Comparison of ENCODE assay signal across 11 mouse cellular contexts in genomic region chr8:91565869-91566502, GRCm38 (mm10).
DNase-seq lines count a peak whose midpoint lies in the region; ATAC-seq and TF ChIP-seq lines count a peak whose summit lies in the region.
"Had no signal": no experiment of that assay in that cellular context is flagged by ENCODE, and none has a peak within 500 bp of the region (broad histone marks: within the 10 kb centered on the region; RNA-seq: fewer than 3 reads in every experiment).

No protein-coding gene starts in this region.

- H3K27me3 ChIP-seq in heart, embryonic 12.5 days (replicated peaks) = no peaks in the 10 kb centered on the region
- no peaks in the 10 kb centered on the region for H3K27me3 ChIP-seq in megakaryocyte, embryonic 14.5 days (replicated peaks)
- no peaks in the 10 kb centered on the region for H3K27me3 ChIP-seq in forebrain, postnatal 0 days (ENCODE audit: insufficient read depth, low read length)
- no peaks in the 10 kb centered on the region for H3K27me3 ChIP-seq in myocyte (ENCODE audit: control insufficient read depth, insufficient read depth, insufficient read length)
- H3K27me3 ChIP-seq: kidney, embryonic 15.5 days had no signal

- H3K4me1 ChIP-seq in heart, embryonic 12.5 days (replicated peaks) = peaks cover 59% of the 10 kb centered on the region
- H3K4me1 ChIP-seq in megakaryocyte, embryonic 14.5 days = peaks cover 80% of the 10 kb centered on the region
- H3K4me1 ChIP-seq in forebrain, postnatal 0 days (ENCODE audit: insufficient read depth) = peaks cover 10% of the 10 kb centered on the region; the same call in 1 of the 2 replicates

- H3K4me3 ChIP-seq in heart, embryonic 12.5 days = no peak overlapping the region
- peak overlapping the region; percentile 46 for H3K4me3 ChIP-seq in megakaryocyte, embryonic 14.5 days (replicated peaks)
- H3K4me3 ChIP-seq in forebrain, postnatal 0 days (ENCODE audit: low read depth, low read length) = no peak overlapping the region
- H3K4me3 ChIP-seq in myocyte = no peak overlapping the region
- H3K4me3 ChIP-seq: kidney, embryonic 15.5 days had no signal

- intact Hi-C loops in heart, postnatal 14 days (cut with DNase I) = no loop called here

- peak overlapping the region; percentile 41 for H3K4me2 ChIP-seq in heart, embryonic 12.5 days
- no peak overlapping the region for H3K4me2 ChIP-seq in forebrain, postnatal 0 days (ENCODE audit: low read depth)
- H3K4me2 ChIP-seq in myocyte (ENCODE audit: low read depth) = peak overlapping the region; percentile 6
- H3K4me2 ChIP-seq: kidney, embryonic 15.5 days had no signal

- WGBS in heart, embryonic 12.5 days = 15% methylated on average over 12 of the region's 12 CpGs
- 28% methylated on average over 12 of the region's 12 CpGs for WGBS in forebrain, postnatal 0 days

- DNase-seq in heart, postnatal 14 days = no peak
- no peak for DNase-seq in forebrain, postnatal 0 days
- no peak for DNase-seq in yolk sac, embryonic 10.5 days (ENCODE audit: low spot score)
- no peak for DNase-seq in thymus, postnatal 10 days (ENCODE audit: low spot score in 2 of 2)
- DNase-seq: adrenal gland, adult 2 months; thymus, postnatal 14 days had no signal

- no peaks in the 10 kb centered on the region for H3K79me2 ChIP-seq in myocyte (ENCODE audit: control insufficient read depth, insufficient read depth)

- 0 out of 2 replicates have a peak overlapping the region, but pooled peaks have one; percentile 2 for H3K9ac ChIP-seq in heart, embryonic 12.5 days
- H3K9ac ChIP-seq in forebrain, postnatal 0 days = no peak overlapping the region
- H3K9ac ChIP-seq: kidney, embryonic 15.5 days had no signal

- peak overlapping the region; percentile 53 for H3K27ac ChIP-seq in heart, embryonic 12.5 days (ENCODE audit: poor library complexity, severe bottlenecking)
- no peak overlapping the region for H3K27ac ChIP-seq in forebrain, postnatal 0 days (ENCODE audit: low read depth, low read length)
- H3K27ac ChIP-seq: kidney, embryonic 15.5 days had no signal

- no peaks in the 10 kb centered on the region for H3K36me3 ChIP-seq in heart, embryonic 12.5 days
- peaks cover 24% of the 10 kb centered on the region for H3K36me3 ChIP-seq in megakaryocyte, embryonic 14.5 days (replicated peaks; ENCODE audit: low read length)
- H3K36me3 ChIP-seq in forebrain, postnatal 0 days (ENCODE audit: insufficient read depth) = no peaks in the 10 kb centered on the region
- no peaks in the 10 kb centered on the region for H3K36me3 ChIP-seq in myocyte (ENCODE audit: control insufficient read depth, insufficient read depth)
- H3K36me3 ChIP-seq: kidney, embryonic 15.5 days had no signal

- no peak for TF ChIP-seq CTCF in forebrain, postnatal 0 days (IDR thresholded peaks at IDR 0.05; ENCODE audit: low read depth)

- TF ChIP-seq POLR2A in myocyte (IDR thresholded peaks at IDR 0.05; ENCODE audit: insufficient read length, low read depth) = no peak

- H3K9me3 ChIP-seq in heart, embryonic 12.5 days (replicated peaks) = no peaks in the 10 kb centered on the region
- peaks cover 9% of the 10 kb centered on the region; the same call in 1 of the 2 replicates for H3K9me3 ChIP-seq in megakaryocyte, embryonic 14.5 days
- H3K9me3 ChIP-seq in forebrain, postnatal 0 days (ENCODE audit: low read length) = no peaks in the 10 kb centered on the region
- H3K9me3 ChIP-seq: kidney, embryonic 15.5 days had no signal

- H3ac ChIP-seq in myocyte (ENCODE audit: control insufficient read depth, insufficient read length) = no peak overlapping the region

- no peak for ATAC-seq in heart, embryonic 12.5 days (ENCODE audit: insufficient number of reproducible peaks, low FRiP score)
- no peak for ATAC-seq in megakaryocyte, adult 5-6 weeks (ENCODE audit: poor library complexity, severe bottlenecking)
- peak; percentile 47; the same call in 1 of the 2 replicates for ATAC-seq in forebrain, postnatal 0 days

TF ChIP-seq in myocyte, 11 proteins besides CTCF, POLR2A, EP300 and RAD21:
- TF ChIP-seq TCF3 (IDR thresholded peaks at IDR 0.05; ENCODE audit: insufficient read length, low read depth) (no peak), SRF (IDR thresholded peaks at IDR 0.05; ENCODE audit: control insufficient read depth, insufficient read length, low read depth) (no peak)
